Mouse (Mus musculus): ENCODE measurements around the gene Slc9a9.
"Not testable (repeated sequence)": the region's sequence is repeated elsewhere in the genome, so short reads cannot be mapped to it uniquely, and the experiment has no call there.

Slc9a9 gene

GRCm38 (mm10) chr9:94669791-94670577, at the start of gene Slc9a9:
Gene Slc9a9, plus strand, starts transcription at chr9:94669909.
- in situ Hi-C loops (cut with MboI; ENCODE audit: low sequenced_read_pairs): no loop called here

- in situ Hi-C loops (cut with MboI; ENCODE audit: low sequenced_read_pairs): no loop called here
Observed at GRCm38 (mm10) chr9:94620342-94620741, 49.4 kb upstream of the Slc9a9 start.

GRCm38 (mm10) chr9:94620846-94621245, 48.9 kb upstream of the Slc9a9 start:
- in situ Hi-C loops (cut with MboI; ENCODE audit: low sequenced_read_pairs): no loop called here

GRCm38 (mm10) chr9:94621902-94622301, 47.8 kb upstream of the Slc9a9 start:
- in situ Hi-C loops (cut with MboI; ENCODE audit: low sequenced_read_pairs): no loop called here

- in situ Hi-C loops (cut with MboI; ENCODE audit: low sequenced_read_pairs): no loop called here
Observed at GRCm38 (mm10) chr9:94626737-94627136, 43.0 kb upstream of the Slc9a9 start.

GRCm38 (mm10) chr9:94628948-94629347, 40.8 kb upstream of the Slc9a9 start:
- in situ Hi-C loops (cut with MboI; ENCODE audit: low sequenced_read_pairs): no loop called here

- in situ Hi-C loops (cut with MboI; ENCODE audit: low sequenced_read_pairs): not testable (repeated sequence)
Observed at GRCm38 (mm10) chr9:94634275-94634674, 35.4 kb upstream of the Slc9a9 start.

- in situ Hi-C loops (cut with MboI; ENCODE audit: low sequenced_read_pairs): no loop called here
Observed at GRCm38 (mm10) chr9:94645631-94646030, 24.1 kb upstream of the Slc9a9 start.

- in situ Hi-C loops (cut with MboI; ENCODE audit: low sequenced_read_pairs): no loop called here
Observed at GRCm38 (mm10) chr9:94647425-94647824, 22.3 kb upstream of the Slc9a9 start.

- in situ Hi-C loops (cut with MboI; ENCODE audit: low sequenced_read_pairs): no loop called here
Observed at GRCm38 (mm10) chr9:94649991-94650390, 19.7 kb upstream of the Slc9a9 start.

GRCm38 (mm10) chr9:94653198-94653597, 16.5 kb upstream of the Slc9a9 start:
- in situ Hi-C loops (cut with MboI; ENCODE audit: low sequenced_read_pairs): no loop called here

GRCm38 (mm10) chr9:94653827-94654226, 15.9 kb upstream of the Slc9a9 start:
- in situ Hi-C loops (cut with MboI; ENCODE audit: low sequenced_read_pairs): no loop called here

GRCm38 (mm10) chr9:94656265-94656664, 13.4 kb upstream of the Slc9a9 start:
- in situ Hi-C loops (cut with MboI; ENCODE audit: low sequenced_read_pairs): no loop called here

GRCm38 (mm10) chr9:94659401-94660152, 10.1 kb upstream of the Slc9a9 start:
- in situ Hi-C loops (cut with MboI; ENCODE audit: low sequenced_read_pairs): no loop called here

- in situ Hi-C loops (cut with MboI; ENCODE audit: low sequenced_read_pairs): no loop called here
Observed at GRCm38 (mm10) chr9:94661768-94662167, 7.9 kb upstream of the Slc9a9 start.

GRCm38 (mm10) chr9:94665248-94665647, 4.5 kb upstream of the Slc9a9 start:
- in situ Hi-C loops (cut with MboI; ENCODE audit: low sequenced_read_pairs): no loop called here

GRCm38 (mm10) chr9:94668589-94668988, 1.1 kb upstream of the Slc9a9 start:
- in situ Hi-C loops (cut with MboI; ENCODE audit: low sequenced_read_pairs): no loop called here

- in situ Hi-C loops (cut with MboI; ENCODE audit: low sequenced_read_pairs): no loop called here
Observed at GRCm38 (mm10) chr9:94670704-94671103, 995 bp downstream of the Slc9a9 start.

GRCm38 (mm10) chr9:94674704-94675103, 5.0 kb downstream of the Slc9a9 start:
- in situ Hi-C loops (cut with MboI; ENCODE audit: low sequenced_read_pairs): no loop called here

GRCm38 (mm10) chr9:94678021-94678655, 8.4 kb downstream of the Slc9a9 start:
- in situ Hi-C loops (cut with MboI; ENCODE audit: low sequenced_read_pairs): no loop called here

- in situ Hi-C loops (cut with MboI; ENCODE audit: low sequenced_read_pairs): no loop called here
Observed at GRCm38 (mm10) chr9:94680468-94681094, 10.9 kb downstream of the Slc9a9 start.

All from CH12F3 (cell line).